Mouse (Mus musculus) neural tube, embryonic 13.5 days (tissue): Measurements from ENCODE around the gene Hsdl1. TPM values are rescaled to one million over a fixed set of nuclear protein-coding genes. Genes with fewer than 3 reads are reported as not detected.

Experiments used
- ATAC-seq: fragments of 200-750 bp; cut with Nextera tagmentation; 2 replicates; pipeline ENCODE4 v1.8.0; 2017; ENCODE audit warnings: low read depth, mild to moderate bottlenecking, moderate TSS enrichment, moderate library complexity
- H3K27ac ChIP-seq: fragments of 300-500 bp; sonication (generic); replicated peaks from 2 replicates; pipeline ENCODE4 v1.5.1; 2015; ENCODE audit warnings: moderate library complexity, mild to moderate bottlenecking, inconsistent platforms
- H3K27me3 ChIP-seq: fragments of 300-500 bp; sonication (generic); 2 replicates; pipeline ENCODE4 v1.6.1; 2015; ENCODE audit warnings: mild to moderate bottlenecking, inconsistent platforms
- H3K36me3 ChIP-seq: fragments of 300-500 bp; sonication (generic); 2 replicates; pipeline ENCODE4 v1.6.1; 2015; ENCODE audit warnings: mild to moderate bottlenecking, inconsistent platforms
- H3K4me1 ChIP-seq: fragments of 300-500 bp; sonication (generic); replicated peaks from 2 replicates; pipeline ENCODE4 v1.6.1; 2015; ENCODE audit warnings: inconsistent platforms
- H3K4me2 ChIP-seq: fragments of 300-500 bp; sonication (generic); 2 replicates; pipeline ENCODE4 v1.6.1; 2015; ENCODE audit warnings: inconsistent platforms, mild to moderate bottlenecking, moderate library complexity
- H3K4me3 ChIP-seq: fragments of 300-500 bp; sonication (generic); 2 replicates; pipeline ENCODE4 v1.5.1; 2015; ENCODE audit warnings: mild to moderate bottlenecking, inconsistent platforms
- H3K9ac ChIP-seq: fragments of 300-500 bp; sonication (generic); 2 replicates; pipeline ENCODE4 v1.6.1; 2015; ENCODE audit warnings: moderate library complexity, mild to moderate bottlenecking, inconsistent platforms
- H3K9me3 ChIP-seq: fragments of 300-500 bp; sonication (generic); 2 replicates; pipeline ENCODE4 v1.6.1; 2016; ENCODE audit warnings: inconsistent platforms
- WGBS: fragments of 180-500 bp; shearing (Covaris S2); methylation state at CpG from one replicate; pipeline ENCODE4 v1.1.7; 2015; 5-methylcytosine and 5-hydroxymethylcytosine counted together
- polyA plus RNA-seq: library from polyadenylated mRNA; unstranded; fragments of >200 nt; fragmentation: Nextera tagmentation; extraction: Ambion mirVana; gene quantifications from 2 replicates; pipeline ENCODE4 v1.2.1, GENCODE M21; 2015

Hsdl1 gene
- 121 and 131 TPM in 2 replicates for polyA plus RNA-seq

DNA sequence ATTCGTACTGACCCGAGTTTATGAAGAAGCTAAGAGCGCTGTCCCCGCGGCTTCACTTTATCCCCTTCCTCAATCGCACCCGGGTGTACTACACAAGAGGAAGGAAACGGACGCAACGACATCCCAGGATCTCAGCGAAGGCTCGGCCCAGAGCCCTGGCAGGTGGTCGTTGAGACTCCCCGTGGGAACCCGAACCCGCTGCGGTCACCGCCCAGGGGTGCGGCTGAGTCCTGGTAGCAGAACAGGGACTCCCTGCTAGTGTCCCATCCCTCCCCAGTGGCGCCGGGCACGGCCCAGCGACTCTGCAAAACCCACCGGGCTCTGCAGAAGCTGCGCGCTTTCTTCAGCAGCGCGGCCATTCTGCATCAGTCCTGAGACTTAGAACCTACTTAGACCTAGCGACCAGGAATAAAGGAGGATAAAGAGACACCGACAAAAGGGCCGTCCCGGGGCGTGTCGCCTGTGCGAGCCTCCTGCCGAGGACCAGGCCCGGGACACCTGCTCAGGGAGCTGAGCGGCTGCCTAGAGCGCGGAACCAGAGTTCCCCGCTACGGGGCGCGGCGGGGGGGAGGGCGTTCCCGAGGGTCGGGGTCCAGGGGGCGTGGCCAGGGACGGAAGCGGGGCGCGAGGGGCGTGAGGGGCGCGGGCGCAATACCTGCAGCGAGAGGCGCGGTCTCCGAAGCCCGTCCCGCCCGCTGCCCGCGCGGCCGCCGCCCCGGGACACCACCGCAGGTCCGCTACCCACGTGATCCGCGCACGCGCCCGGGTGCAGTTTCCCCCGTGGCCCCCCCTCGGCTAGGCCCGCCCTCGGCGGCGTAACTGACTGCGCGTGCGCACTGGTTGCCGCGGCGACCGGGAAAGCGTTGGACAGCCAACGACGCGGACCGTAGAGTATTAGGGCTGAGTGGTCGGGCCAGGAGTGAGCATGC, at the start of gene Hsdl1, which contains the start of gene Dnaaf1:
Hsdl1 (minus strand) TSS at position 747 of the 929 bp plus-strand sequence.
Dnaaf1 (plus strand) TSS at position 799 of the 929 bp plus-strand sequence.
- Histone ChIP-seq H3K27ac (peak within 1 kb of the TSS; percentile 81), H3K4me1 (peaks cover 21% of the 10 kb centered on the region), H3K4me3 (peak within 1 kb of the TSS; percentile 88), H3K36me3 (no peaks in the 10 kb centered on the region), H3K9me3 (no peaks in the 10 kb centered on the region), H3K27me3 (peaks cover 23% of the 10 kb centered on the region), H3K9ac (peak within 1 kb of the TSS; percentile 89), H3K4me2 (peak within 1 kb of the TSS; percentile 91)
- ATAC-seq: peak; percentile 91
- under 1% methylated on average over 94 of the region's 97 CpGs for WGBS

DNA sequence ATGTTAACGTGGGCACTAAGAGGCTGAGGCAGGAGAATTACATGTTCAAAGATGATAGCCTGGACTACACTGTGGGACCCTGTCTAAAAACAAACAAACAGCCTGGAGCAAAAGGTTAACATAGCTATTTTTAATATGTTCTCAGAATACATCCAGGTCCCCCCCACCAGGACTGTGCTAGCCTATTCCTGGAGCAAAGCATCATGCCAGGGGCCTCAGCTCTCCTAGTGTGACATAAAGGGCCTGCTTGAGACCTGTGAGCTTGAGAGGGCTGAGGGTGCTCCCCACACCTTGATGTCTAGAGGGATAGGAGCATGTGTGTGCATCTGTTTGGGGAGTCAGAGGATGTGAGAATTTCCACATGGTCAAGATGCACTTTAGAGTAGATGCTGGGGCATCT, 48.8 kb upstream of the Hsdl1 start:
- no peaks in the 10 kb centered on the region for H3K27me3 ChIP-seq
- H3K9me3 ChIP-seq: no peaks in the 10 kb centered on the region
- no peak for ATAC-seq
- no peak overlapping the region for H3K4me3 ChIP-seq
- WGBS: 78% methylated on average over 1 of the region's 1 CpGs
- no peaks in the 10 kb centered on the region for H3K36me3 ChIP-seq
- H3K4me1 ChIP-seq: no peaks in the 10 kb centered on the region; the same call in 1 of the 2 replicates
- no peak overlapping the region for H3K9ac ChIP-seq
- H3K4me2 ChIP-seq: no peak overlapping the region
- H3K27ac ChIP-seq: no peak overlapping the region

GRCm38 (mm10) chr8:119623061-119623460, 48.1 kb upstream of the Hsdl1 start:
- no peak for ATAC-seq
- no peaks in the 10 kb centered on the region for H3K36me3 ChIP-seq
- 85% methylated on average over 8 of the region's 8 CpGs for WGBS
- no peaks in the 10 kb centered on the region for H3K9me3 ChIP-seq
- no peak overlapping the region for H3K4me2 ChIP-seq
- H3K4me3 ChIP-seq: no peak overlapping the region
- H3K9ac ChIP-seq: no peak overlapping the region
- H3K27me3 ChIP-seq: no peaks in the 10 kb centered on the region
- no peaks in the 10 kb centered on the region; the same call in 1 of the 2 replicates for H3K4me1 ChIP-seq
- H3K27ac ChIP-seq: no peak overlapping the region

GRCm38 (mm10) chr8:119622555-119622954, 47.6 kb upstream of the Hsdl1 start:
- no peaks in the 10 kb centered on the region for H3K27me3 ChIP-seq
- ATAC-seq: no peak
- no peak overlapping the region for H3K4me3 ChIP-seq
- no peaks in the 10 kb centered on the region for H3K36me3 ChIP-seq
- H3K27ac ChIP-seq: no peak overlapping the region
- no peak overlapping the region for H3K4me2 ChIP-seq
- no peak overlapping the region for H3K9ac ChIP-seq
- no peaks in the 10 kb centered on the region for H3K9me3 ChIP-seq
- H3K4me1 ChIP-seq: no peaks in the 10 kb centered on the region
- WGBS: 44% methylated on average over 4 of the region's 4 CpGs

GRCm38 (mm10) chr8:119620848-119621465, 46.0 kb upstream of the Hsdl1 start:
- H3K9me3 ChIP-seq: no peaks in the 10 kb centered on the region
- WGBS: 88% methylated on average over 14 of the region's 14 CpGs
- H3K9ac ChIP-seq: no peak overlapping the region

GRCm38 (mm10) chr8:119620116-119620840, 45.3 kb upstream of the Hsdl1 start:
- H3K9me3 ChIP-seq: no peaks in the 10 kb centered on the region

More at GRCm38 (mm10) chr8:119620848-119621465, 46.0 kb upstream of the Hsdl1 start:
- Histone ChIP-seq H3K4me1 (no peaks in the 10 kb centered on the region), H3K4me2 (no peak overlapping the region), H3K36me3 (no peaks in the 10 kb centered on the region), H3K27me3 (no peaks in the 10 kb centered on the region), H3K27ac (no peak overlapping the region), H3K4me3 (no peak overlapping the region)
- ATAC-seq: no peak

DNA sequence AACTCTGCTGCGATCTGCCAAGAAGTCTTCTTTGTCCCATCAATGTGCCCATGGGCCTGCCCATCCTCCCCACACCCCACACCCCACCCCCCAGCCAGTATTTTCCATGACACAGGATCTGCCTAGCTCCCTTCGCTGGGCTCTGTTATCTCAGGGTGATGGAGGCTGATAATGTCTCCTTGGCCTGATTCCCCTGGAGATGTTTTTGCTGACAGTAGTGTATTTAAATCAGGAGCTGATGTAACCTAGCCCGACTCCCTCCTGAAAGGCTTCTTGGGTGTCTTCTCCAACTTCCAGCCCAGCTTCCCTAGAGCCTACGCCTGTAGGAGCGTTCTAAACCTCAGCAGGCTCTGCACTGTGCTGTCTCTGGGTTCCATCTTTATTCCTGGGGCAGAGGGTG, 43.9 kb upstream of the Hsdl1 start:
- Histone ChIP-seq H3K27ac (no peak overlapping the region), H3K27me3 (no peaks in the 10 kb centered on the region), H3K4me1 (no peaks in the 10 kb centered on the region), H3K9me3 (no peaks in the 10 kb centered on the region), H3K4me3 (no peak overlapping the region), H3K9ac (no peak overlapping the region), H3K4me2 (no peak overlapping the region), H3K36me3 (no peaks in the 10 kb centered on the region)
- 77% methylated on average over 5 of the region's 5 CpGs for WGBS
- no peak for ATAC-seq

More at GRCm38 (mm10) chr8:119620116-119620840, 45.3 kb upstream of the Hsdl1 start:
- Histone ChIP-seq H3K4me3 (no peak overlapping the region), H3K27me3 (no peaks in the 10 kb centered on the region), H3K36me3 (no peaks in the 10 kb centered on the region), H3K4me1 (no peaks in the 10 kb centered on the region), H3K9ac (no peak overlapping the region), H3K27ac (no peak overlapping the region), H3K4me2 (no peak overlapping the region)
- 76% methylated on average over 6 of the region's 6 CpGs for WGBS
- no peak for ATAC-seq

- Histone ChIP-seq H3K9me3 (no peaks in the 10 kb centered on the region), H3K9ac (no peak overlapping the region), H3K27ac (no peak overlapping the region), H3K4me2 (no peak overlapping the region), H3K36me3 (no peaks in the 10 kb centered on the region), H3K27me3 (no peaks in the 10 kb centered on the region), H3K4me3 (no peak overlapping the region), H3K4me1 (no peaks in the 10 kb centered on the region)
- ATAC-seq: no peak
- 94% methylated on average over 5 of the region's 5 CpGs for WGBS
Measured at GRCm38 (mm10) chr8:119617586-119617985, 42.6 kb upstream of the Hsdl1 start.

- ATAC-seq: no peak
- Histone ChIP-seq H3K27me3 (no peaks in the 10 kb centered on the region), H3K27ac (no peak overlapping the region), H3K4me3 (no peak overlapping the region), H3K9me3 (no peaks in the 10 kb centered on the region), H3K4me2 (no peak overlapping the region), H3K9ac (no peak overlapping the region), H3K36me3 (no peaks in the 10 kb centered on the region), H3K4me1 (no peaks in the 10 kb centered on the region)
- 93% methylated on average over 4 of the region's 4 CpGs for WGBS
Measured at GRCm38 (mm10) chr8:119616811-119617210, 41.8 kb upstream of the Hsdl1 start.

DNA sequence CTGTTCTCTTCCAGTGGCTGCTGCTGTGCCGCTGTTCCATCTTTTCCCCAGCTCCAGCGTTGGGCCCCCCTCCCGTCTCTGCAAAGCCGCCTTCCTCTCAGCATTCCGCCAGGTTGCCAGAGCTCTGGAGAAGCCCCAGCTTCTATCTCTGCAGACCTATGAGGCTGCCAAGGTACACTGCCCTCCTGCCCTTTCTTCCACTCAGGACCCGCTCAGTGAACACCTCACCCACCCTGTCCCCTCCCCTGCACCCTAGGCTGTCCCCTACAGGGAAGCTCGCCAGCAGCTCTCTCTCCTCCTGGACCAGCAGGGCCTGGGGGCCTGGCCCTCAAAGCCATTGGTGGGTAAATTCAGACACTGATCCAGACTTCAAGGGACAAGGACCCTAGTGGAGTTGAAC, 41.4 kb upstream of the Hsdl1 start:
- Histone ChIP-seq H3K27ac (no peak overlapping the region), H3K4me3 (no peak overlapping the region), H3K27me3 (no peaks in the 10 kb centered on the region), H3K4me1 (no peaks in the 10 kb centered on the region), H3K4me2 (no peak overlapping the region), H3K9me3 (no peaks in the 10 kb centered on the region), H3K9ac (no peak overlapping the region), H3K36me3 (no peaks in the 10 kb centered on the region)
- WGBS: 73% methylated on average over 7 of the region's 7 CpGs
- ATAC-seq: no peak

- Histone ChIP-seq H3K9me3 (no peaks in the 10 kb centered on the region), H3K4me2 (no peak overlapping the region), H3K9ac (no peak overlapping the region), H3K27me3 (no peaks in the 10 kb centered on the region), H3K4me1 (no peaks in the 10 kb centered on the region), H3K4me3 (no peak overlapping the region), H3K27ac (no peak overlapping the region), H3K36me3 (no peaks in the 10 kb centered on the region)
- ATAC-seq: no peak
- WGBS: 82% methylated on average over 14 of the region's 14 CpGs
Measured at GRCm38 (mm10) chr8:119615096-119615495, 40.1 kb upstream of the Hsdl1 start.

DNA sequence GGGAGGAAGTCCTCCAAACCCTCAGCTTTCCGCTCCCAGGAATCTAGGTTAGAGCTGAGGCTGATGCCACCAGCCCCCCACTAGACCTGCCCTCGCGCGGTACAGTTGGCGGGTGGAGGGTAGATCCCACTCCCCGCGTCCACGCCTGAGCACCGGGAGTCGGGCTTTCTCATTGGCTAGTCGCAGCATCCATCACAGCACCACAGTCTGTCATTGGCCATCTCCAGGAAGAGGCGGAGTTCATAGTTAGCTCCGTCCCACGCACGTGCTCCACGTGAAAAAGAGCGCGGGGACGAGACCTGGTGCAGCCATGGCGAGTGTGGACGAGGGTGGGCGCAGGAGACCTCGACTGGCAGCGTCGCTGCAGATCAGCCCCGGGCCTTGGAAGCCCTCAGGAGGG, 37.5 kb upstream of the Hsdl1 start, which contains the start of gene Adad2:
Adad2 (plus strand) TSS at position 277 of the 400 bp plus-strand sequence.
- Histone ChIP-seq H3K9me3 (peaks cover 6% of the 10 kb centered on the region), H3K36me3 (no peaks in the 10 kb centered on the region), H3K27ac (no peak within 1 kb of the TSS), H3K4me1 (no peaks in the 10 kb centered on the region), H3K27me3 (no peaks in the 10 kb centered on the region), H3K9ac (no peak within 1 kb of the TSS), H3K4me2 (no peak within 1 kb of the TSS), H3K4me3 (no peak within 1 kb of the TSS)
- no peak for ATAC-seq
- 84% methylated on average over 26 of the region's 26 CpGs for WGBS
